Comparison of ENCODE assay signal across 31 mouse cellular contexts in genomic region chr5:77191631-77192030, GRCm38 (mm10). TPM values are rescaled to one million over a fixed set of nuclear protein-coding genes. Genes with fewer than 3 reads are reported as not detected.
DNase-seq lines count a peak whose midpoint lies in the region; ATAC-seq and TF ChIP-seq lines count a peak whose summit lies in the region.
"Had no signal": no experiment of that assay in that cellular context is flagged by ENCODE, and none has a peak within 500 bp of the region (broad histone marks: within the 10 kb centered on the region; RNA-seq: fewer than 3 reads in every experiment).

No protein-coding gene starts in this region.

- no peaks in the 10 kb centered on the region; a peak in 2 of 4 replicates for H3K27me3 ChIP-seq in MEL (ENCODE audit: control insufficient read depth in 1 of 2, insufficient read depth in 2 of 2, low read length in 2 of 2)
- H3K27me3 ChIP-seq: embryonic facial prominence, embryonic 13.5 days; forebrain, embryonic 12.5 days; heart, embryonic 12.5 days; heart, embryonic 15.5 days had no signal

- TF ChIP-seq RAD21 in MEL (IDR thresholded peaks at IDR 0.05; ENCODE audit: low read depth, low read length) = no peak

- no peak for TF ChIP-seq EP300 in MEL (IDR thresholded peaks at IDR 0.05; ENCODE audit: low read depth in 1 of 2, low read length in 2 of 2)

- peak; percentile 81 for ATAC-seq in granulocyte monocyte progenitor cell, adult 5-6 weeks (replicated peaks; ENCODE audit: poor library complexity, severe bottlenecking)
- ATAC-seq in monocyte, adult 5-6 weeks (replicated peaks; ENCODE audit: insufficient number of reproducible peaks, low FRiP score, low TSS enrichment, poor library complexity, severe bottlenecking) = peak; percentile 42; the same call in 1 of the 2 replicates
- ATAC-seq: forebrain, embryonic 16.5 days; hindbrain, postnatal 0 days; inflammation-experienced regulatory T-cells, adult 6 months; Patski had no signal

- no peak overlapping the region for H3K9ac ChIP-seq in MEL (ENCODE audit: control insufficient read depth, low read depth, low read length, poor library complexity, severe bottlenecking)
- H3K9ac ChIP-seq: embryonic facial prominence, embryonic 13.5 days; forebrain, embryonic 12.5 days; heart, embryonic 12.5 days; heart, embryonic 15.5 days; hindbrain, embryonic 14.5 days had no signal

- no peak overlapping the region for H3K27ac ChIP-seq in MEL (ENCODE audit: control insufficient read depth, low read depth, low read length)
- H3K27ac ChIP-seq: embryonic facial prominence, embryonic 10.5 days; embryonic facial prominence, embryonic 13.5 days; forebrain, embryonic 12.5 days; heart, embryonic 15.5 days; hindbrain, embryonic 14.5 days; hindbrain, postnatal 0 days had no signal

- TF ChIP-seq POLR2A in MEL (IDR thresholded peaks at IDR 0.05; ENCODE audit: control insufficient read depth in 1 of 2, insufficient read depth in 1 of 2, low read depth in 1 of 2, low read length in 2 of 2, poor library complexity in 1 of 2) = no peak

- H3K4me1 ChIP-seq in MEL (ENCODE audit: control insufficient read depth in 1 of 2, insufficient read depth in 2 of 2, low read length in 2 of 2) = peaks cover 0 to 13% of the 10 kb centered on the region in 2 experiments; a peak in 2 of 4 replicates
- H3K4me1 ChIP-seq: embryonic facial prominence, embryonic 10.5 days; embryonic facial prominence, embryonic 13.5 days; forebrain, embryonic 12.5 days had no signal

- H3K9me3 ChIP-seq in MEL (replicated peaks; ENCODE audit: insufficient read depth, low read length) = no peaks in the 10 kb centered on the region

- peaks cover 0 to 9% of the 10 kb centered on the region in 2 experiments; a peak in 2 of 4 replicates for H3K36me3 ChIP-seq in MEL (ENCODE audit: control insufficient read depth in 1 of 2, insufficient read depth in 2 of 2, low read length in 2 of 2)
- H3K36me3 ChIP-seq: embryonic facial prominence, embryonic 10.5 days; embryonic facial prominence, embryonic 13.5 days; forebrain, embryonic 12.5 days; heart, embryonic 12.5 days; heart, embryonic 15.5 days had no signal

- H3K79me2 ChIP-seq in MEL (ENCODE audit: control insufficient read depth, insufficient read depth, low read length, poor library complexity) = no peaks in the 10 kb centered on the region

- peak; percentile 90 for DNase-seq in heart, adult 11 months
- DNase-seq in heart, postnatal 4 days = no peak
- DNase-seq in MEL (ENCODE audit: low read depth, low spot score) = peak; percentile 29
- no peak for DNase-seq in urinary bladder, postnatal 14 days (ENCODE audit: low spot score)
- no peak for DNase-seq in cerebellum, postnatal 36 days
- DNase-seq: adrenal gland, adult 2 months; adrenal gland, postnatal 14 days; cerebellum, adult 11-12 months; cerebellum, adult 9-10 months; cerebellum, postnatal 14 days; embryo, embryonic 11 days; gastrocnemius, postnatal 10 days; gastrocnemius, postnatal 36 days; heart, postnatal 10 days; heart, postnatal 36 days had no signal

- no peak for TF ChIP-seq CTCF in MEL (IDR thresholded peaks at IDR 0.05 in 2 of 3, conservative IDR thresholded peaks at IDR 0.05 in 1 of 3; ENCODE audit: control insufficient read depth in 1 of 3, insufficient read depth in 1 of 3, low read depth in 2 of 3, low read length in 3 of 3, poor library complexity in 1 of 3, severe bottlenecking in 1 of 3)

- no peak overlapping the region for H3K4me3 ChIP-seq in MEL (ENCODE audit: control insufficient read depth in 1 of 2, insufficient read depth in 1 of 2, low read depth in 2 of 2, low read length in 2 of 2)
- H3K4me3 ChIP-seq: embryonic facial prominence, embryonic 10.5 days; embryonic facial prominence, embryonic 13.5 days; erythroblast, embryonic 14.5 days; forebrain, embryonic 12.5 days; heart, embryonic 12.5 days; heart, embryonic 15.5 days had no signal

TF ChIP-seq in MEL, 35 proteins besides CTCF, POLR2A, EP300 and RAD21:
- no peak for TF ChIP-seq E2F4 (IDR thresholded peaks at IDR 0.05; ENCODE audit: borderline replicate concordance, low read depth, low read length)
- no peak for TF ChIP-seq ETS1 (IDR thresholded peaks at IDR 0.05; ENCODE audit: low read depth, low read length)
- no peak for TF ChIP-seq USF2 (IDR thresholded peaks at IDR 0.05; ENCODE audit: borderline replicate concordance in 1 of 2, insufficient read depth in 1 of 2, low read depth in 1 of 2, low read length in 2 of 2)
- TF ChIP-seq MYB (IDR thresholded peaks at IDR 0.05; ENCODE audit: low read depth, low read length) = no peak
- TF ChIP-seq ELF1 (IDR thresholded peaks at IDR 0.05; ENCODE audit: low read depth, low read length) = no peak
- TF ChIP-seq MAX (IDR thresholded peaks at IDR 0.05; ENCODE audit: low read length) = no peak
- TF ChIP-seq TAL1 (IDR thresholded peaks at IDR 0.05; ENCODE audit: low read length) = no peak
- TF ChIP-seq CHD1 (IDR thresholded peaks at IDR 0.05; ENCODE audit: low read depth, low read length) = no peak
- no peak for TF ChIP-seq ZC3H11A (IDR thresholded peaks at IDR 0.05; ENCODE audit: low read depth, low read length)
- TF ChIP-seq CHD2 (IDR thresholded peaks at IDR 0.05; ENCODE audit: low read length) = no peak
- TF ChIP-seq MYC (IDR thresholded peaks at IDR 0.05; ENCODE audit: low read depth, low read length) = no peak
- no peak for TF ChIP-seq TBP (IDR thresholded peaks at IDR 0.05; ENCODE audit: low read depth, low read length)
- TF ChIP-seq ZNF384 (IDR thresholded peaks at IDR 0.05; ENCODE audit: low read depth, low read length) = no peak
- no peak for TF ChIP-seq SIN3A (IDR thresholded peaks at IDR 0.05; ENCODE audit: low read length)
- TF ChIP-seq JUND (IDR thresholded peaks at IDR 0.05; ENCODE audit: low read depth, low read length) = no peak
- no peak for TF ChIP-seq RCOR1 (IDR thresholded peaks at IDR 0.05; ENCODE audit: low read depth, low read length)
- TF ChIP-seq TCF12 (IDR thresholded peaks at IDR 0.05; ENCODE audit: low read depth, low read length) = no peak

RNA-seq across cellular contexts. Expression of gene Spink2, which starts 19.6 kb away (rescaled TPM):
- under 1 TPM; 0.48 to 0.74 TPM for total RNA-seq in heart, postnatal 4 days (2021)
- not detected in 2 replicates for total RNA-seq in MEL (2012; rRNA removed)
- polyA plus RNA-seq in MEL (2012; ENCODE audit: insufficient read depth in 1 of 2, insufficient read length in 2 of 2, low read depth in 1 of 2, low replicate concordance in 2 of 2, missing spikeins in 1 of 2) = not detected
- not detected in 2 replicates for total RNA-seq in granulocyte monocyte progenitor cell, adult 5-6 weeks (2014; fragmentation: Nextera tagmentation)
- not detected in 2 replicates for total RNA-seq in granulocyte monocyte progenitor cell, adult 5-6 weeks (2017)
- total RNA-seq in monocyte, adult 5-6 weeks (2017) = not detected in 3 replicates
- total RNA-seq: adrenal gland, postnatal 14 days; gastrocnemius, adult 18-20 months; gastrocnemius, postnatal 36 days; heart, adult 18-20 months; hindbrain, postnatal 0 days had no signal
- polyA plus RNA-seq: adrenal gland, adult 2 months; cortical plate, adult 2 months; erythroblast, embryonic 14.5 days; Patski had no signal

Comparison
In these comparisons a context has a peak if more than half of its experiments do, and no peak if none do; other contexts are left out.
1. DNase-seq: peak in heart, adult 11 months (single experiment) and MEL (single experiment); none in heart, postnatal 4 days (single experiment), urinary bladder, postnatal 14 days (single experiment) and cerebellum, postnatal 36 days (0 of 2).